ENCODE assay signal across 10 mouse cellular contexts in genomic region chr7:101393015-101393414, GRCm38 (mm10). TPM values are rescaled to one million over a fixed set of nuclear protein-coding genes. Genes with fewer than 3 reads are reported as not detected.
A peak's percentile ranks its signal among the peaks of the same experiment; 100 is the strongest.
DNase-seq lines count a peak whose midpoint lies in the region; ATAC-seq lines count a peak whose summit lies in the region.
"Had no signal": no experiment of that assay in that cellular context is flagged by ENCODE, and none has a peak within 500 bp of the region (broad histone marks: within the 10 kb centered on the region; RNA-seq: fewer than 3 reads in every experiment).

No protein-coding gene starts in this region.

- no peak for ATAC-seq in liver, embryonic 11.5 days (replicated peaks; ENCODE audit: low FRiP score)
- ATAC-seq in embryonic facial prominence, embryonic 13.5 days (ENCODE audit: insufficient number of reproducible peaks, insufficient read depth, low FRiP score, low TSS enrichment, low read depth) = no peak
- no peak for ATAC-seq in liver, embryonic 15.5 days (ENCODE audit: insufficient read depth)
- ATAC-seq in forebrain, embryonic 13.5 days = no peak

- DNase-seq in liver, embryonic 11.5 days (ENCODE audit: low spot score) = no peak
- no peak for DNase-seq in liver
- peak; percentile 47 to 49 for DNase-seq in heart, postnatal 14 days
- DNase-seq in right cerebral cortex, adult 2 months (ENCODE audit: low spot score in 2 of 2) = no peak
- DNase-seq in right cerebral cortex, postnatal 10 days (ENCODE audit: low spot score in 2 of 2) = no peak

- peak overlapping the region; percentile 80 for H3K27ac ChIP-seq in liver, embryonic 11.5 days (ENCODE audit: low read depth, low read length)
- H3K27ac ChIP-seq in embryonic facial prominence, embryonic 13.5 days = peak overlapping the region; percentile 97
- 0 out of 2 replicates have a peak overlapping the region, but pooled peaks have one; percentile 19 for H3K27ac ChIP-seq in liver, embryonic 15.5 days (replicated peaks)
- no peak overlapping the region for H3K27ac ChIP-seq in forebrain, embryonic 13.5 days
- H3K27ac ChIP-seq: midbrain, embryonic 13.5 days had no signal

- peaks cover 12% of the 10 kb centered on the region for H3K4me1 ChIP-seq in liver, embryonic 11.5 days (replicated peaks; ENCODE audit: control insufficient read depth, insufficient read depth, low read length)
- H3K4me1 ChIP-seq in embryonic facial prominence, embryonic 13.5 days = peaks cover 47% of the 10 kb centered on the region
- H3K4me1 ChIP-seq in liver, embryonic 15.5 days (replicated peaks) = no peaks in the 10 kb centered on the region
- peaks cover 13% of the 10 kb centered on the region; the same call in 1 of the 2 replicates for H3K4me1 ChIP-seq in forebrain, embryonic 13.5 days

- no peak overlapping the region for H3K9ac ChIP-seq in liver, embryonic 11.5 days (ENCODE audit: low read depth, low read length)
- H3K9ac ChIP-seq in embryonic facial prominence, embryonic 13.5 days = 0 out of 2 replicates have a peak overlapping the region, but pooled peaks have one; percentile 37
- H3K9ac ChIP-seq in liver, embryonic 15.5 days = no peak overlapping the region
- H3K9ac ChIP-seq in forebrain, embryonic 13.5 days = no peak overlapping the region
- H3K9ac ChIP-seq: midbrain, embryonic 13.5 days had no signal

- no peaks in the 10 kb centered on the region for H3K9me3 ChIP-seq in liver, embryonic 11.5 days (ENCODE audit: control insufficient read depth, low read length)
- H3K9me3 ChIP-seq in embryonic facial prominence, embryonic 13.5 days = no peaks in the 10 kb centered on the region
- H3K9me3 ChIP-seq in liver, embryonic 15.5 days (replicated peaks) = no peaks in the 10 kb centered on the region
- no peaks in the 10 kb centered on the region for H3K9me3 ChIP-seq in forebrain, embryonic 13.5 days (replicated peaks)
- H3K9me3 ChIP-seq: midbrain, embryonic 13.5 days had no signal

- H3K4me2 ChIP-seq in liver, embryonic 11.5 days = no peak overlapping the region
- peak overlapping the region; percentile 62; the same call in 1 of the 2 replicates for H3K4me2 ChIP-seq in embryonic facial prominence, embryonic 13.5 days
- H3K4me2 ChIP-seq in liver, embryonic 15.5 days = no peak overlapping the region
- no peak overlapping the region for H3K4me2 ChIP-seq in forebrain, embryonic 13.5 days
- H3K4me2 ChIP-seq: midbrain, embryonic 13.5 days had no signal

- 44% methylated on average over 4 of the region's 4 CpGs for WGBS in liver, embryonic 11.5 days
- WGBS in embryonic facial prominence, embryonic 13.5 days = 22% methylated on average over 4 of the region's 4 CpGs
- WGBS in liver, embryonic 15.5 days (ENCODE audit: insufficient replicate concordance) = 67% methylated on average over 4 of the region's 4 CpGs
- WGBS in forebrain, embryonic 13.5 days = 71% methylated on average over 4 of the region's 4 CpGs

- intact Hi-C loops in heart, postnatal 14 days (cut with DNase I) = no loop called here

- H3K36me3 ChIP-seq in liver, embryonic 11.5 days (ENCODE audit: control insufficient read depth, insufficient read depth, low read length) = peaks cover 21% of the 10 kb centered on the region
- H3K36me3 ChIP-seq in embryonic facial prominence, embryonic 13.5 days = peaks cover 34% of the 10 kb centered on the region
- peaks cover 56% of the 10 kb centered on the region for H3K36me3 ChIP-seq in liver, embryonic 15.5 days (replicated peaks)
- H3K36me3 ChIP-seq in forebrain, embryonic 13.5 days (ENCODE audit: poor library complexity, severe bottlenecking) = no peaks in the 10 kb centered on the region
- H3K36me3 ChIP-seq: midbrain, embryonic 13.5 days had no signal

- no peak overlapping the region for H3K4me3 ChIP-seq in liver, embryonic 11.5 days (ENCODE audit: low read depth, low read length)
- no peak overlapping the region for H3K4me3 ChIP-seq in embryonic facial prominence, embryonic 13.5 days
- no peak overlapping the region for H3K4me3 ChIP-seq in liver, embryonic 15.5 days (replicated peaks)
- H3K4me3 ChIP-seq in forebrain, embryonic 13.5 days = no peak overlapping the region
- H3K4me3 ChIP-seq: midbrain, embryonic 13.5 days had no signal

- no peaks in the 10 kb centered on the region for H3K27me3 ChIP-seq in liver, embryonic 11.5 days (replicated peaks; ENCODE audit: control insufficient read depth, insufficient read depth, low read length)
- H3K27me3 ChIP-seq in embryonic facial prominence, embryonic 13.5 days = no peaks in the 10 kb centered on the region
- no peaks in the 10 kb centered on the region for H3K27me3 ChIP-seq in liver, embryonic 15.5 days
- no peaks in the 10 kb centered on the region for H3K27me3 ChIP-seq in forebrain, embryonic 13.5 days
- H3K27me3 ChIP-seq: midbrain, embryonic 13.5 days had no signal

RNA-seq across cellular contexts. Expression of gene Gm45837, which starts 17.7 kb away (rescaled TPM):
- polyA plus RNA-seq in liver, embryonic 11.5 days (2014; fragmentation: Nextera tagmentation; extraction: Ambion mirVana) = 2.1 TPM in 1 of 2 replicates, not detected in the other
- polyA plus RNA-seq in embryonic facial prominence, embryonic 13.5 days (2015; fragmentation: Nextera tagmentation; extraction: Ambion mirVana) = 1.2 and 2.1 TPM in 2 replicates
- total RNA-seq in heart, postnatal 14 days (2021) = not detected
- polyA plus RNA-seq in liver, embryonic 15.5 days (2015; fragmentation: Nextera tagmentation; extraction: Ambion mirVana) = 0.16 TPM in 1 of 2 replicates, not detected in the other
- not detected in 2 replicates for polyA plus RNA-seq in forebrain, embryonic 13.5 days (2015; fragmentation: Nextera tagmentation; extraction: Ambion mirVana)
- polyA plus RNA-seq: gonadal fat pad, adult 2 months; midbrain, embryonic 13.5 days had no signal

RNA-seq across cellular contexts. Expression of gene Pde2a, which starts 28.5 kb away (rescaled TPM):
- 14.4 and 15.0 TPM in 2 replicates for polyA plus RNA-seq in liver, embryonic 11.5 days (2014; fragmentation: Nextera tagmentation; extraction: Ambion mirVana)
- 7.4 and 10.5 TPM in 2 replicates for polyA plus RNA-seq in embryonic facial prominence, embryonic 13.5 days (2015; fragmentation: Nextera tagmentation; extraction: Ambion mirVana)
- total RNA-seq in heart, postnatal 14 days (2021) = 10 to 100 TPM; 72.2 to 78.0 TPM
- polyA plus RNA-seq in liver, embryonic 15.5 days (2015; fragmentation: Nextera tagmentation; extraction: Ambion mirVana) = 12.0 and 13.9 TPM in 2 replicates
- polyA plus RNA-seq in forebrain, embryonic 13.5 days (2015; fragmentation: Nextera tagmentation; extraction: Ambion mirVana) = 26.2 and 32.2 TPM in 2 replicates

RNA-seq across cellular contexts. Expression of gene Arap1, which starts 45.1 kb away (rescaled TPM):
- 33.8 and 33.9 TPM in 2 replicates for polyA plus RNA-seq in liver, embryonic 11.5 days (2014; fragmentation: Nextera tagmentation; extraction: Ambion mirVana)
- 41.4 and 46.5 TPM in 2 replicates for polyA plus RNA-seq in embryonic facial prominence, embryonic 13.5 days (2015; fragmentation: Nextera tagmentation; extraction: Ambion mirVana)
- 10 to 100 TPM; 38.6 to 41.8 TPM for total RNA-seq in heart, postnatal 14 days (2021)
- polyA plus RNA-seq in liver, embryonic 15.5 days (2015; fragmentation: Nextera tagmentation; extraction: Ambion mirVana) = 14.5 and 19.8 TPM in 2 replicates
- 4.8 and 6.0 TPM in 2 replicates for polyA plus RNA-seq in forebrain, embryonic 13.5 days (2015; fragmentation: Nextera tagmentation; extraction: Ambion mirVana)

Comparison
In these comparisons a context has a peak if more than half of its experiments do, and no peak if none do; other contexts are left out.
1. DNase-seq: peak in heart, postnatal 14 days (2 of 2); none in liver, embryonic 11.5 days (single experiment), liver (single experiment), right cerebral cortex, adult 2 months (0 of 2) and right cerebral cortex, postnatal 10 days (0 of 2).